24 mouse cellular contexts compared by ENCODE assay signal in the genomic region with DNA sequence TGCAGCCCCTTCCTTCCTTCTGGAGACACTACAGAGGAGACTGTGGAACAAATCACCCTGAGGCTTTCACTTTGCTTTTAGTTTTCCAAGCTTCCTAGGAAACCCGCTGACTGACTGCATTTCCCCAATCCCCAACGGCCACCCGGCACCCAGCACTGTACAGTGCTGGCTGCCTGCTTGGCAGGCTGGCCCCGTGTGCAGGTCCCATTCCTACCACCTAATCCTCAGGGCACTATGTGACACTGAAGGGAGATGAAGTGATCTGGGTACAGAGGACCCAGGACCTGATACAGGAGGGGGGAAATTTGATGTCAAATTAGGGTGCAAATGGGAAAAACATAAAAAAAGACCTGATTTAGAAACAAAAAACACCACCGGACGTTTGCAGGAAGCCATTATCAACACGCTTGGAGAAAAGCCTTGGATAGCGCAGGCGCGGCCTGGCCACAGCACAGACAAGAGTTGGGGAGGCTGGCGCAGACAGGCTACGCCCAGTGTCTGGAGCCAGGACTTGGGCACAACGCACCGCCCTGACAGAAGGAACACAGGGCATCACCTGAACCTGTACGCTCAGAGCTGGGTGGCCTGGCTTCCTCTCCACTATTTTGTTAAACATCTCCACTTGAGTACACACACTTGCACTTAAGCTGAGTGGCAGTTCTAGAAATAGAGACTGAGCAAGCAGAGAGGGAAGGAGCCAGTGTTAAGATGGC. TPM values are rescaled to one million over a fixed set of nuclear protein-coding genes. Genes with fewer than 3 reads are reported as not detected.
DNase-seq lines count a peak whose midpoint lies in the region; ATAC-seq and TF ChIP-seq lines count a peak whose summit lies in the region.
"Had no signal": no experiment of that assay in that cellular context is flagged by ENCODE, and none has a peak within 500 bp of the region (broad histone marks: within the 10 kb centered on the region; RNA-seq: fewer than 3 reads in every experiment).

No protein-coding gene starts in this region.

- no peak overlapping the region for H3K9ac ChIP-seq in heart, embryonic 15.5 days
- H3K9ac ChIP-seq in lung, embryonic 15.5 days, result no peak overlapping the region
- H3K9ac ChIP-seq: forebrain, embryonic 15.5 days; midbrain, embryonic 12.5 days; neural tube, embryonic 13.5 days had no signal

- no peak for DNase-seq in heart, postnatal 25 days (ENCODE audit: low spot score)
- peak; percentile 77 for DNase-seq in ES-CJ7 (ENCODE audit: low read depth, low spot score)
- no peak for DNase-seq in cerebellum, postnatal 10 days
- DNase-seq in adrenal gland, adult 8-10 months, result no peak
- no peak for DNase-seq in right cerebral cortex, postnatal 4 days
- DNase-seq: adrenal gland, postnatal 10 days; cerebellum, adult 11-12 months; right cerebral cortex, postnatal 14 days; thymus, postnatal 4 days had no signal

- peaks cover 66% of the 10 kb centered on the region for H3K36me3 ChIP-seq in heart, embryonic 15.5 days
- H3K36me3 ChIP-seq in E14TG2a.4 (ENCODE audit: insufficient read depth, low read length), result no peaks in the 10 kb centered on the region
- H3K36me3 ChIP-seq in lung, embryonic 15.5 days, result peaks cover 26% of the 10 kb centered on the region; the same call in 1 of the 2 replicates

- H3K4me2 ChIP-seq in heart, embryonic 15.5 days, result no peak overlapping the region
- H3K4me2 ChIP-seq in lung, embryonic 15.5 days, result no peak overlapping the region
- H3K4me2 ChIP-seq: forebrain, embryonic 15.5 days; midbrain, embryonic 12.5 days; neural tube, embryonic 13.5 days had no signal

- H3K4me1 ChIP-seq in heart, embryonic 15.5 days (replicated peaks), result peaks cover 2% of the 10 kb centered on the region; the same call in 1 of the 2 replicates
- H3K4me1 ChIP-seq in E14TG2a.4 (replicated peaks; ENCODE audit: low read depth, low read length), result peaks cover 37% of the 10 kb centered on the region
- H3K4me1 ChIP-seq in lung, embryonic 15.5 days, result 0 out of 2 replicates have a peak, but pooled peaks cover 3% of the 10 kb centered on the region
- H3K4me1 ChIP-seq: forebrain, embryonic 15.5 days; midbrain, embryonic 12.5 days; neural tube, embryonic 13.5 days had no signal

- no peaks in the 10 kb centered on the region for H3K27me3 ChIP-seq in heart, embryonic 15.5 days
- no peaks in the 10 kb centered on the region for H3K27me3 ChIP-seq in E14TG2a.4 (ENCODE audit: insufficient read depth, low read length)
- no peaks in the 10 kb centered on the region for H3K27me3 ChIP-seq in lung, embryonic 15.5 days
- H3K27me3 ChIP-seq: forebrain, embryonic 15.5 days; midbrain, embryonic 12.5 days; neural tube, embryonic 13.5 days had no signal

- no peak for ATAC-seq in heart, embryonic 15.5 days (replicated peaks; ENCODE audit: insufficient number of reproducible peaks, insufficient read depth, low FRiP score, low read depth)
- peak; percentile 74 for ATAC-seq in lung, embryonic 15.5 days (ENCODE audit: borderline replicate concordance, extremely low read depth, low FRiP score, low TSS enrichment)
- ATAC-seq: forebrain, embryonic 15.5 days; hindbrain, embryonic 16.5 days; intestine, postnatal 0 days had no signal

- peak overlapping the region; percentile 26; the same call in 1 of the 2 replicates for H3K27ac ChIP-seq in heart, embryonic 15.5 days
- peak overlapping the region; percentile 42 for H3K27ac ChIP-seq in lung, embryonic 15.5 days
- H3K27ac ChIP-seq: forebrain, embryonic 15.5 days; macrophage; midbrain, embryonic 12.5 days; neural tube, embryonic 13.5 days had no signal

- WGBS in heart, embryonic 15.5 days, result 72% methylated on average over 15 of the region's 15 CpGs
- WGBS in lung, embryonic 15.5 days, result 67% methylated on average over 15 of the region's 15 CpGs

- TF ChIP-seq CTCF in E14TG2a.4 (conservative IDR thresholded peaks at IDR 0.05; ENCODE audit: low read length), result no peak

- H3K4me3 ChIP-seq in heart, embryonic 15.5 days, result no peak overlapping the region
- H3K4me3 ChIP-seq in E14TG2a.4 (replicated peaks; ENCODE audit: low read length), result peak overlapping the region; percentile 69
- H3K4me3 ChIP-seq in lung, embryonic 15.5 days, result no peak overlapping the region
- H3K4me3 ChIP-seq: erythroblast, embryonic 14.5 days; forebrain, embryonic 15.5 days; midbrain, embryonic 12.5 days; neural tube, embryonic 13.5 days had no signal

- intact Hi-C loops in heart, postnatal 25 days (cut with DNase I), result no loop called here

- no peaks in the 10 kb centered on the region for H3K9me3 ChIP-seq in heart, embryonic 15.5 days (replicated peaks)
- H3K9me3 ChIP-seq in E14TG2a.4 (ENCODE audit: low read length), result no peaks in the 10 kb centered on the region
- H3K9me3 ChIP-seq in lung, embryonic 15.5 days, result no peaks in the 10 kb centered on the region
- H3K9me3 ChIP-seq: forebrain, embryonic 15.5 days; midbrain, embryonic 12.5 days; neural tube, embryonic 13.5 days had no signal

RNA-seq across cellular contexts. Expression of a gene that starts 11.2 kb away (rescaled TPM):
- 5.5 and 8.1 TPM in 2 replicates for polyA plus RNA-seq in heart, embryonic 15.5 days (2015; fragmentation: Nextera tagmentation; extraction: Ambion mirVana)
- total RNA-seq in heart, postnatal 25 days (2021), result 10 to 100 TPM in 1 of 2 experiments, 1 to 10 TPM in 1; 9.5 to 11.3 TPM
- 6.1 and 6.4 TPM in 2 replicates for polyA plus RNA-seq in lung, embryonic 15.5 days (2015; fragmentation: Nextera tagmentation; extraction: Ambion mirVana)
- 10 to 100 TPM; 23.1 to 26.4 (median 24.7) TPM for total RNA-seq in adrenal gland, adult 8-10 months (2022)

RNA-seq across cellular contexts. Expression of a gene that starts 19.2 kb away (rescaled TPM):
- polyA plus RNA-seq in heart, embryonic 15.5 days (2015; fragmentation: Nextera tagmentation; extraction: Ambion mirVana), result not detected in 2 replicates
- total RNA-seq in heart, postnatal 25 days (2021), result not detected
- not detected in 2 replicates for polyA plus RNA-seq in lung, embryonic 15.5 days (2015; fragmentation: Nextera tagmentation; extraction: Ambion mirVana)
- total RNA-seq in adrenal gland, adult 8-10 months (2022), result not detected
- total RNA-seq: adrenal gland, postnatal 10 days; common myeloid progenitor, adult 5-6 weeks; granulocyte monocyte progenitor cell, adult 5-6 weeks; left cerebral cortex, postnatal 14 days had no signal
- polyA plus RNA-seq: embryonic facial prominence, embryonic 11.5 days; erythroblast, embryonic 14.5 days; intestine, postnatal 0 days; limb, embryonic 14.5 days; macrophage; midbrain, embryonic 12.5 days; neural tube, embryonic 13.5 days had no signal

RNA-seq across cellular contexts. Expression of a gene that starts 22.2 kb away (rescaled TPM):
- polyA plus RNA-seq in heart, embryonic 15.5 days (2015; fragmentation: Nextera tagmentation; extraction: Ambion mirVana), result 0.10 TPM in 1 of 2 replicates, not detected in the other
- not detected for total RNA-seq in heart, postnatal 25 days (2021)
- polyA plus RNA-seq in lung, embryonic 15.5 days (2015; fragmentation: Nextera tagmentation; extraction: Ambion mirVana), result 0.04 TPM in 1 of 2 replicates, not detected in the other
- total RNA-seq in adrenal gland, adult 8-10 months (2022), result under 1 TPM; 0.15 to 0.31 (median 0.23) TPM
- total RNA-seq: common myeloid progenitor, adult 5-6 weeks; granulocyte monocyte progenitor cell, adult 5-6 weeks had no signal
- polyA plus RNA-seq: erythroblast, embryonic 14.5 days; macrophage had no signal

RNA-seq across cellular contexts. Expression of a gene that starts 43.9 kb away (rescaled TPM):
- polyA plus RNA-seq in heart, embryonic 15.5 days (2015; fragmentation: Nextera tagmentation; extraction: Ambion mirVana), result 13.0 and 16.2 TPM in 2 replicates
- 10 to 100 TPM; 62.1 to 66.8 TPM for total RNA-seq in heart, postnatal 25 days (2021)
- polyA plus RNA-seq in lung, embryonic 15.5 days (2015; fragmentation: Nextera tagmentation; extraction: Ambion mirVana), result 24.4 and 26.0 TPM in 2 replicates
- total RNA-seq in adrenal gland, adult 8-10 months (2022), result 100 to 1,000 TPM; 183 to 210 (median 190) TPM
